ENCODE assay signal across 18 mouse cellular contexts in genomic region chr11:70207283-70207682, GRCm38 (mm10). TPM values are rescaled to one million over a fixed set of nuclear protein-coding genes. Genes with fewer than 3 reads are reported as not detected.
DNase-seq lines count a peak whose midpoint lies in the region; ATAC-seq and TF ChIP-seq lines count a peak whose summit lies in the region.
"Had no signal": no experiment of that assay in that cellular context is flagged by ENCODE, and none has a peak within 500 bp of the region (broad histone marks: within the 10 kb centered on the region; RNA-seq: fewer than 3 reads in every experiment).

No protein-coding gene starts in this region.

- H3K4me3 ChIP-seq in heart, adult 2 months, result no peak overlapping the region
- no peak overlapping the region for H3K4me3 ChIP-seq in heart, postnatal 0 days (ENCODE audit: low read depth, low read length)
- no peak overlapping the region for H3K4me3 ChIP-seq in brown adipose tissue, adult 24 weeks (ENCODE audit: insufficient read depth, low read depth, low read length)
- H3K4me3 ChIP-seq: embryonic facial prominence, embryonic 10.5 days; embryonic facial prominence, embryonic 12.5 days; forebrain, embryonic 13.5 days; forebrain, embryonic 15.5 days had no signal

- TF ChIP-seq CTCF in heart, adult 2 months (IDR thresholded peaks at IDR 0.05), result 0 out of 2 replicates have a peak, but pooled peaks have one; percentile 5
- no peak for TF ChIP-seq CTCF in heart, postnatal 0 days (IDR thresholded peaks at IDR 0.05; ENCODE audit: low read depth)

- no peaks in the 10 kb centered on the region for H3K36me3 ChIP-seq in heart, adult 2 months (ENCODE audit: control insufficient read depth, insufficient read depth, low read length)
- no peaks in the 10 kb centered on the region for H3K36me3 ChIP-seq in heart, postnatal 0 days (replicated peaks; ENCODE audit: control insufficient read depth, insufficient read depth, low read length)
- H3K36me3 ChIP-seq: embryonic facial prominence, embryonic 10.5 days; embryonic facial prominence, embryonic 12.5 days; forebrain, embryonic 15.5 days had no signal

- no peak for TF ChIP-seq POLR2A in heart, adult 2 months (IDR thresholded peaks at IDR 0.05; ENCODE audit: insufficient read depth, low read depth, low read length)

- H3K27ac ChIP-seq in heart, adult 2 months, result no peak overlapping the region
- no peak overlapping the region for H3K27ac ChIP-seq in heart, postnatal 0 days (ENCODE audit: low read depth)
- peak overlapping the region; percentile 38; the same call in 1 of the 2 replicates for H3K27ac ChIP-seq in brown adipose tissue, adult 24 weeks (replicated peaks; ENCODE audit: low read depth, low read length)
- H3K27ac ChIP-seq: embryonic facial prominence, embryonic 10.5 days; embryonic facial prominence, embryonic 12.5 days; forebrain, embryonic 13.5 days; forebrain, embryonic 15.5 days had no signal

- no peaks in the 10 kb centered on the region for H3K9me3 ChIP-seq in heart, postnatal 0 days (replicated peaks; ENCODE audit: control insufficient read depth, low read length)
- H3K9me3 ChIP-seq: embryonic facial prominence, embryonic 10.5 days; embryonic facial prominence, embryonic 12.5 days; forebrain, embryonic 13.5 days; forebrain, embryonic 15.5 days had no signal

- WGBS in heart, adult 2 months, result 29% methylated on average over 7 of the region's 7 CpGs
- 53% methylated on average over 7 of the region's 7 CpGs for WGBS in heart, postnatal 0 days

- no peaks in the 10 kb centered on the region for H3K27me3 ChIP-seq in heart, adult 2 months (ENCODE audit: control insufficient read depth, insufficient read depth, low read length)
- H3K27me3 ChIP-seq in heart, postnatal 0 days (ENCODE audit: control insufficient read depth, insufficient read depth, low read length), result peaks cover 9% of the 10 kb centered on the region

- intact Hi-C loops in heart, adult 2 months (cut with DNase I), result no loop called here
- intact Hi-C loops in heart, postnatal 10 days (cut with DNase I), result no loop called here

- H3K4me1 ChIP-seq in heart, adult 2 months (ENCODE audit: control insufficient read depth, insufficient read depth, low read length), result peaks cover 6% of the 10 kb centered on the region
- H3K4me1 ChIP-seq in heart, postnatal 0 days (ENCODE audit: control insufficient read depth, insufficient read depth), result no peaks in the 10 kb centered on the region
- peaks cover 11% of the 10 kb centered on the region for H3K4me1 ChIP-seq in brown adipose tissue, adult 24 weeks (ENCODE audit: control insufficient read depth, insufficient read depth, insufficient read length, low read length)
- H3K4me1 ChIP-seq: embryonic facial prominence, embryonic 10.5 days; embryonic facial prominence, embryonic 12.5 days; forebrain, embryonic 13.5 days; forebrain, embryonic 15.5 days had no signal

- no peaks in the 10 kb centered on the region for H3K79me2 ChIP-seq in heart, adult 2 months (replicated peaks; ENCODE audit: control insufficient read depth, insufficient read depth, low read length)

- no peak overlapping the region for H3K9ac ChIP-seq in heart, adult 2 months (ENCODE audit: low read depth, low read length)
- no peak overlapping the region for H3K9ac ChIP-seq in heart, postnatal 0 days (replicated peaks; ENCODE audit: low read depth, low read length)
- H3K9ac ChIP-seq: embryonic facial prominence, embryonic 12.5 days; forebrain, embryonic 13.5 days; forebrain, embryonic 15.5 days had no signal

- TF ChIP-seq EP300 in heart, adult 2 months (IDR thresholded peaks at IDR 0.05; ENCODE audit: insufficient read depth, low read depth, low read length), result no peak
- no peak for TF ChIP-seq EP300 in heart, postnatal 0 days (IDR thresholded peaks at IDR 0.05; ENCODE audit: low read depth)

- 0 out of 2 replicates have a peak, but pooled peaks have one; percentile 44 for ATAC-seq in heart, postnatal 0 days (ENCODE audit: insufficient read depth, low read depth)
- ATAC-seq: forebrain, embryonic 13.5 days; forebrain, embryonic 15.5 days had no signal

- no peak for DNase-seq in heart, adult 2 months
- no peak for DNase-seq in heart, postnatal 10 days
- no peak for DNase-seq in heart, postnatal 0 days (ENCODE audit: low spot score)
- no peak for DNase-seq in heart, postnatal 4 days
- no peak for DNase-seq in frontal cortex, postnatal 36 days (ENCODE audit: low spot score in 2 of 2)
- DNase-seq: adrenal gland, adult 2 months; adrenal gland, postnatal 10 days; adrenal gland, postnatal 25 days; cerebellum, adult 11-12 months; cerebellum, adult 9-10 months; cerebellum, postnatal 10 days; cerebellum, postnatal 25 days had no signal

- H3K4me2 ChIP-seq in heart, postnatal 0 days (ENCODE audit: low read depth, low read length), result no peak overlapping the region
- H3K4me2 ChIP-seq: embryonic facial prominence, embryonic 12.5 days; forebrain, embryonic 13.5 days; forebrain, embryonic 15.5 days had no signal

RNA-seq across cellular contexts. Expression of gene Slc16a11, which starts 5.3 kb away (rescaled TPM):
- total RNA-seq in heart, adult 2 months (2021), result under 1 TPM; 0.34 to 0.52 TPM
- 1.1 and 9.6 TPM in 2 replicates for polyA plus RNA-seq in heart, adult 2 months (2012; rRNA removed)
- total RNA-seq in heart, postnatal 10 days (2021), result under 1 TPM; 0.20 to 0.91 TPM
- total RNA-seq in heart, postnatal 0 days (2014; rRNA removed; ENCODE audit: low replicate concordance), result 3.1 TPM in 1 of 2 replicates, not detected in the other
- polyA plus RNA-seq in heart, postnatal 0 days (2015; fragmentation: Nextera tagmentation; extraction: Ambion mirVana), result 0.25 and 0.58 TPM in 2 replicates
- total RNA-seq in heart, postnatal 4 days (2021), result under 1 TPM in 1 of 2 experiments, not detected in 1; 0.43 TPM
- not detected in 2 replicates for polyA plus RNA-seq in brown adipose tissue, adult 24 weeks (2012; ENCODE audit: insufficient read depth, insufficient read length, missing spikeins)
- total RNA-seq: adrenal gland, postnatal 25 days had no signal

RNA-seq across cellular contexts. Expression of gene Slc16a13, which starts 13.6 kb away (rescaled TPM):
- total RNA-seq in heart, adult 2 months (2021), result 1 to 10 TPM; 2.2 to 2.8 TPM
- polyA plus RNA-seq in heart, adult 2 months (2012; rRNA removed), result 4.0 and 7.4 TPM in 2 replicates
- total RNA-seq in heart, postnatal 10 days (2021), result 1 to 10 TPM; 5.2 to 6.8 TPM
- 3.1 and 5.5 TPM in 2 replicates for total RNA-seq in heart, postnatal 0 days (2014; rRNA removed; ENCODE audit: low replicate concordance)
- 4.4 and 4.5 TPM in 2 replicates for polyA plus RNA-seq in heart, postnatal 0 days (2015; fragmentation: Nextera tagmentation; extraction: Ambion mirVana)
- total RNA-seq in heart, postnatal 4 days (2021), result 1 to 10 TPM; 6.3 to 6.5 TPM
- polyA plus RNA-seq in brown adipose tissue, adult 24 weeks (2012; ENCODE audit: insufficient read depth, insufficient read length, missing spikeins), result 0.67 and 2.2 TPM in 2 replicates

RNA-seq across cellular contexts. Expression of gene Bcl6b, which starts 22.3 kb away (rescaled TPM):
- total RNA-seq in heart, adult 2 months (2021), result 10 to 100 TPM in 1 of 2 experiments, 1 to 10 TPM in 1; 9.1 to 13.7 TPM
- polyA plus RNA-seq in heart, adult 2 months (2012; rRNA removed), result 18.9 and 21.0 TPM in 2 replicates
- total RNA-seq in heart, postnatal 10 days (2021), result 10 to 100 TPM; 54.7 to 55.5 TPM
- 12.8 and 44.1 TPM in 2 replicates for total RNA-seq in heart, postnatal 0 days (2014; rRNA removed; ENCODE audit: low replicate concordance)
- 16.8 and 18.9 TPM in 2 replicates for polyA plus RNA-seq in heart, postnatal 0 days (2015; fragmentation: Nextera tagmentation; extraction: Ambion mirVana)
- 10 to 100 TPM; 47.0 to 53.6 TPM for total RNA-seq in heart, postnatal 4 days (2021)
- polyA plus RNA-seq in brown adipose tissue, adult 24 weeks (2012; ENCODE audit: insufficient read depth, insufficient read length, missing spikeins), result 7.0 and 13.4 TPM in 2 replicates
- total RNA-seq: MEL had no signal

RNA-seq across cellular contexts. Expression of gene 0610010K14Rik, which starts 30.4 kb away (rescaled TPM):
- 10 to 100 TPM; 30.7 to 34.5 TPM for total RNA-seq in heart, adult 2 months (2021)
- 38.9 and 48.1 TPM in 2 replicates for polyA plus RNA-seq in heart, adult 2 months (2012; rRNA removed)
- 10 to 100 TPM; 54.8 to 60.8 TPM for total RNA-seq in heart, postnatal 10 days (2021)
- total RNA-seq in heart, postnatal 0 days (2014; rRNA removed; ENCODE audit: low replicate concordance), result 47.7 and 60.5 TPM in 2 replicates
- 96.5 and 102 TPM in 2 replicates for polyA plus RNA-seq in heart, postnatal 0 days (2015; fragmentation: Nextera tagmentation; extraction: Ambion mirVana)
- 10 to 100 TPM; 72.3 to 79.4 TPM for total RNA-seq in heart, postnatal 4 days (2021)
- polyA plus RNA-seq in brown adipose tissue, adult 24 weeks (2012; ENCODE audit: insufficient read depth, insufficient read length, missing spikeins), result 28.7 and 40.6 TPM in 2 replicates

RNA-seq across cellular contexts. Expression of gene Gm21988, which starts 32.3 kb away (rescaled TPM):
- 1 to 10 TPM; 2.0 to 3.4 TPM for total RNA-seq in heart, adult 2 months (2021)
- 5.0 and 5.5 TPM in 2 replicates for polyA plus RNA-seq in heart, adult 2 months (2012; rRNA removed)
- total RNA-seq in heart, postnatal 10 days (2021), result 1 to 10 TPM; 3.3 to 3.4 TPM
- total RNA-seq in heart, postnatal 0 days (2014; rRNA removed; ENCODE audit: low replicate concordance), result 6.8 and 15.2 TPM in 2 replicates
- polyA plus RNA-seq in heart, postnatal 0 days (2015; fragmentation: Nextera tagmentation; extraction: Ambion mirVana), result 7.5 and 8.6 TPM in 2 replicates
- total RNA-seq in heart, postnatal 4 days (2021), result 1 to 10 TPM; 2.4 to 2.6 TPM
- polyA plus RNA-seq in brown adipose tissue, adult 24 weeks (2012; ENCODE audit: insufficient read depth, insufficient read length, missing spikeins), result 4.0 and 4.8 TPM in 2 replicates
